Mouse (Mus musculus) forebrain, embryonic 11.5 days (tissue): ENCODE data around the gene Cep112. TPM values are rescaled to one million over a fixed set of nuclear protein-coding genes. Genes with fewer than 3 reads are reported as not detected.
"Not testable (repeated sequence)": the region's sequence is repeated elsewhere in the genome, so short reads cannot be mapped to it uniquely, and the experiment has no call there.

Experiments used
- ATAC-seq: fragments of 200-750 bp; cut with Nextera tagmentation; replicated peaks from 2 replicates; pipeline ENCODE4 v1.8.0; 2017; ENCODE audit warnings: moderate TSS enrichment; ENCODE audit not compliant: low FRiP score
- DNase-seq: peaks from one replicate; pipeline ENCODE4 v3.0.0-alpha.2; 2017; ENCODE audit warnings: low spot score
- H3K27ac ChIP-seq: fragments of 300-500 bp; sonication (generic); 2 replicates; pipeline ENCODE4 v1.5.1; 2014; ENCODE audit warnings: low read depth, low read length
- H3K27me3 ChIP-seq: fragments of 300-500 bp; sonication (generic); 2 replicates; pipeline ENCODE4 v1.6.1; 2014; ENCODE audit warnings: mild to moderate bottlenecking, low read length, mixed read lengths; ENCODE audit not compliant: control insufficient read depth, insufficient read depth
- H3K36me3 ChIP-seq: fragments of 300-500 bp; sonication (generic); 2 replicates; pipeline ENCODE4 v1.6.1; 2014; ENCODE audit warnings: mild to moderate bottlenecking, low read length, moderate library complexity, mixed read lengths; ENCODE audit not compliant: control insufficient read depth, insufficient read depth
- H3K4me1 ChIP-seq: fragments of 300-500 bp; sonication (generic); replicated peaks from 2 replicates; pipeline ENCODE4 v1.6.1; 2014; ENCODE audit warnings: low read length, mixed read lengths; ENCODE audit not compliant: control insufficient read depth, insufficient read depth
- H3K4me2 ChIP-seq: fragments of 300-500 bp; sonication (generic); 2 replicates; pipeline ENCODE4 v1.6.1; 2014; ENCODE audit warnings: low read depth, mild to moderate bottlenecking, low read length, moderate library complexity, mixed read lengths; ENCODE audit not compliant: severe bottlenecking
- H3K4me3 ChIP-seq: fragments of 300-500 bp; sonication (generic); 2 replicates; pipeline ENCODE4 v1.5.1; 2014; ENCODE audit warnings: low read depth, low read length
- H3K9ac ChIP-seq: fragments of 300-500 bp; sonication (generic); 2 replicates; pipeline ENCODE4 v1.6.1; 2014; ENCODE audit warnings: low read length
- H3K9me3 ChIP-seq: fragments of 300-500 bp; sonication (generic); 2 replicates; pipeline ENCODE4 v1.6.1; 2016; ENCODE audit warnings: low read length, mixed read lengths; ENCODE audit not compliant: control insufficient read depth
- WGBS: fragments of 180-500 bp; shearing (Covaris S2); extraction: QIAGEN DNeasy Blood & Tissue Kit; methylation state at CpG from one replicate; pipeline ENCODE4 v1.1.7; 2014; 5-methylcytosine and 5-hydroxymethylcytosine counted together
- polyA plus RNA-seq: library from polyadenylated mRNA; unstranded; fragments of >200 nt; fragmentation: Nextera tagmentation; extraction: Ambion mirVana; gene quantifications from 2 replicates; pipeline ENCODE4 v1.2.1, GENCODE M21; 2014

Gene Cep112
- polyA plus RNA-seq, 1 experiment from 2014 or later, result 16.9 TPM

GRCm38 (mm10) chr11:108871284-108871683 is 446.3 kb downstream of the Cep112 start:
- not testable (repeated sequence) for H3K4me2 ChIP-seq, H3K4me3 ChIP-seq, H3K9me3 ChIP-seq, H3K4me1 ChIP-seq, DNase-seq, H3K9ac ChIP-seq, H3K27ac ChIP-seq, ATAC-seq, H3K27me3 ChIP-seq, H3K36me3 ChIP-seq
- WGBS, result 95% methylated on average over 1 of the region's 1 CpGs

DNA sequence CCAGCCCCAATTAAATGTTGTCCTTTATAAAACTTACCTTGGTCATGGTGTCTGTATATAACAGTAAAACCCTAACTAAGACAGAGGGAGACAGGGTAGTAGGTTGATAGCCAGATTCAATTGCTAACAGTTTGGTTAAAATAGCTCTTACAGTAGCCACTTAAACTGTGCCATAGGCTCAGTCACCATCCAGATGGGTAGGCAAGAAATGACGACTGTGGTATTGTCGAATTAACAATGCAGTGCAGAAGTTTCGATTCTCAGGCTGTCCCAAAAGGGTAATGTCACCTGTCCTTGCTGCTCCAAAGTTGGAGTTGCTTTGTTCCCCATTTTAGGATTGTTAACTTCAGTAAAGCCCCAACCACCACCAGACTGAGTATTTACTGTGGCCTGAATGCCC is 446.8 kb downstream of the Cep112 start:
- DNase-seq (no peak), ATAC-seq (no peak)
- H3K27me3 ChIP-seq, result no peaks in the 10 kb centered on the region
- no peak overlapping the region for H3K27ac ChIP-seq
- no peaks in the 10 kb centered on the region for H3K4me1 ChIP-seq
- no peak overlapping the region for H3K9ac ChIP-seq
- WGBS, result 87% methylated on average over 3 of the region's 3 CpGs
- no peaks in the 10 kb centered on the region for H3K9me3 ChIP-seq
- no peak overlapping the region for H3K4me3 ChIP-seq
- H3K36me3 ChIP-seq, result no peaks in the 10 kb centered on the region
- H3K4me2 ChIP-seq, result no peak overlapping the region

GRCm38 (mm10) chr11:108876633-108877205 is 451.7 kb downstream of the Cep112 start:
- 89% methylated on average over 7 of the region's 7 CpGs for WGBS
- no peak for ATAC-seq
- no peak overlapping the region for H3K4me3 ChIP-seq
- no peak overlapping the region for H3K4me2 ChIP-seq
- no peak overlapping the region for H3K27ac ChIP-seq
- no peak for DNase-seq
- H3K4me1 ChIP-seq, result no peaks in the 10 kb centered on the region; the same call in 1 of the 2 replicates
- no peaks in the 10 kb centered on the region for H3K36me3 ChIP-seq
- H3K27me3 ChIP-seq, result no peaks in the 10 kb centered on the region
- no peaks in the 10 kb centered on the region for H3K9me3 ChIP-seq
- H3K9ac ChIP-seq, result no peak overlapping the region

GRCm38 (mm10) chr11:108877520-108877919 is 452.5 kb downstream of the Cep112 start:
- Histone ChIP-seq H3K36me3 (no peaks in the 10 kb centered on the region), H3K4me1 (no peaks in the 10 kb centered on the region; the same call in 1 of the 2 replicates), H3K27ac (no peak overlapping the region), H3K27me3 (no peaks in the 10 kb centered on the region), H3K9ac (no peak overlapping the region), H3K4me2 (no peak overlapping the region), H3K9me3 (no peaks in the 10 kb centered on the region), H3K4me3 (no peak overlapping the region)
- WGBS, result 80% methylated on average over 5 of the region's 5 CpGs
- ATAC-seq, result no peak
- no peak for DNase-seq

- H3K4me2 ChIP-seq, result no peak overlapping the region
- H3K9ac ChIP-seq, result no peak overlapping the region
- no peaks in the 10 kb centered on the region for H3K27me3 ChIP-seq
- no peak overlapping the region for H3K4me3 ChIP-seq
- no peak for ATAC-seq
- WGBS, result 79% methylated on average over 4 of the region's 4 CpGs
- no peak for DNase-seq
- H3K27ac ChIP-seq, result no peak overlapping the region
- no peaks in the 10 kb centered on the region; the same call in 1 of the 2 replicates for H3K4me1 ChIP-seq
- H3K9me3 ChIP-seq, result no peaks in the 10 kb centered on the region
- H3K36me3 ChIP-seq, result no peaks in the 10 kb centered on the region
These were observed 455.6 kb downstream of the Cep112 start for GRCm38 (mm10) chr11:108880546-108880945.

DNA sequence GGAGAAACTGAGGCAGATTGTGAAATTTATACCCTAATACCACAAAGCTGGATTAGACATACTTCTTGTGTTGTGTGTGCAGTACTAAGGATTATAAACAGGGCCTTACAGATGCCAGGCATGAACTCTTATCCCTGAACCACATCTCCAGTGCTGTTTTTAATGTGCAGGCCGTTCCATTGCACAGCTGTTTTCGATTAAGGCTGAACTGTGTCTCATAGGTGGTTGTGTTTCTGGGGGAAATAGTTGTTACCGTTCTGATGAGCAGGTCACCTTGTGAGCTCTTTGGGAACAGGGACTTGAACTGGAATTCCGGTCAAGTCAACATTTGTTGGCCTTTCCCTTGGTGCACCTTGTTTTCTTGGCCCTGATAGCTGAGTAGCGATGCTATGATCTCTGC is 456.7 kb downstream of the Cep112 start:
- Histone ChIP-seq H3K9me3 (no peaks in the 10 kb centered on the region), H3K27ac (no peak overlapping the region), H3K9ac (no peak overlapping the region), H3K27me3 (no peaks in the 10 kb centered on the region), H3K4me3 (no peak overlapping the region), H3K4me1 (no peaks in the 10 kb centered on the region; the same call in 1 of the 2 replicates), H3K36me3 (no peaks in the 10 kb centered on the region), H3K4me2 (no peak overlapping the region)
- DNase-seq, result no peak
- 80% methylated on average over 5 of the region's 5 CpGs for WGBS
- ATAC-seq, result no peak

GRCm38 (mm10) chr11:108885276-108885896 is 460.4 kb downstream of the Cep112 start:
- H3K9ac ChIP-seq, result no peak overlapping the region
- H3K4me2 ChIP-seq, result no peak overlapping the region
- H3K27ac ChIP-seq, result peak overlapping the region; percentile 62; the same call in 1 of the 2 replicates
- H3K9me3 ChIP-seq, result no peaks in the 10 kb centered on the region
- 17% methylated on average over 19 of the region's 19 CpGs for WGBS
- no peaks in the 10 kb centered on the region for H3K36me3 ChIP-seq
- H3K27me3 ChIP-seq, result 0 out of 2 replicates have a peak, but pooled peaks cover 2% of the 10 kb centered on the region
- ATAC-seq, result peak; percentile 83
- DNase-seq, result peak; percentile 70
- H3K4me1 ChIP-seq, result peaks cover 4% of the 10 kb centered on the region
- H3K4me3 ChIP-seq, result no peak overlapping the region

GRCm38 (mm10) chr11:108886060-108886459 is 461.1 kb downstream of the Cep112 start:
- no peak for ATAC-seq
- no peak overlapping the region for H3K27ac ChIP-seq

DNA sequence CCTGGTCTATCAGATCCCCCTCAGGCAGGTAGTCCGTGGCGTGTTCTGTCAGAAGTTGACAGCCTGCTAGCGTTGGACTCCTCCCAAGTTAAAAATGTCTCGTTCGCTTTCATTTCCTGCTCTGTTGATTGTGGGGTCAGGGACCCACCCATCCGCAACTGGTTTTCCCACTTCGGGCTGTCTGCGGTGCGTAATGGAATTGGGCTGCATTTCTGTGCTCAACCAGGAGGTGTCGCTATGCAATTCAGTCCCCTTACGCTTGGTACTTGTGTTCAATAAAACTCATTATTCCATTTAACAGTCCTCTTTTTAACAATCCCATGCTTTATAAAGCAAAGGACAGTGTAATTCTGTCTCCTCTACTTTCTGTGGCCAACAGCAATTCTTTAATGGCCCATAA is 464.1 kb downstream of the Cep112 start:
- 46% methylated on average over 11 of the region's 11 CpGs for WGBS
- Histone ChIP-seq H3K4me3 (no peak overlapping the region), H3K27ac (no peak overlapping the region), H3K36me3 (no peaks in the 10 kb centered on the region), H3K9me3 (no peaks in the 10 kb centered on the region), H3K4me2 (no peak overlapping the region), H3K4me1 (peaks cover 15% of the 10 kb centered on the region), H3K27me3 (peaks cover 6% of the 10 kb centered on the region; the same call in 1 of the 2 replicates), H3K9ac (no peak overlapping the region)
- no peak for ATAC-seq
- DNase-seq, result peak; percentile 72

More at GRCm38 (mm10) chr11:108886060-108886459, 461.1 kb downstream of the Cep112 start:
- no peaks in the 10 kb centered on the region for H3K9me3 ChIP-seq
- WGBS, result 58% methylated on average over 8 of the region's 8 CpGs
- DNase-seq, result no peak
- peaks cover 7% of the 10 kb centered on the region for H3K4me1 ChIP-seq
- no peak overlapping the region for H3K4me2 ChIP-seq
- H3K9ac ChIP-seq, result no peak overlapping the region
- 0 out of 2 replicates have a peak, but pooled peaks cover 2% of the 10 kb centered on the region for H3K27me3 ChIP-seq
- H3K4me3 ChIP-seq, result no peak overlapping the region
- H3K36me3 ChIP-seq, result no peaks in the 10 kb centered on the region
